Mouse (Mus musculus) urinary bladder, adult 2 months (tissue): ENCODE data around the gene Oat. TPM values are rescaled to one million over a fixed set of nuclear protein-coding genes. Genes with fewer than 3 reads are reported as not detected.

Experiments used
- DNase-seq: peaks from one replicate; pipeline ENCODE4 v3.0.0; 2022; ENCODE audit warnings: low spot score
- polyA plus RNA-seq: library from polyadenylated mRNA; depleted of rRNA; stranded (reverse); fragments of >200 nt; gene quantifications from 2 replicates; pipeline ENCODE4 v1.2.3, GENCODE M21; 2012

The Oat gene
- polyA plus RNA-seq, 1 experiment: 192 TPM

GRCm38 (mm10) chr7:132593762-132594161, 17.6 kb upstream of the Oat start:
- DNase-seq: no peak

- no peak for DNase-seq
These were observed 13.4 kb upstream of the Oat start for GRCm38 (mm10) chr7:132589610-132590009.

GRCm38 (mm10) chr7:132587167-132587566, 11.0 kb upstream of the Oat start:
- DNase-seq: no peak

- no peak for DNase-seq
These were observed 9.7 kb upstream of the Oat start for GRCm38 (mm10) chr7:132585695-132586491.

GRCm38 (mm10) chr7:132581441-132581840, 5.2 kb upstream of the Oat start:
- no peak for DNase-seq

GRCm38 (mm10) chr7:132580511-132580910, 4.3 kb upstream of the Oat start:
- no peak for DNase-seq

GRCm38 (mm10) chr7:132576891-132577290, 693 bp upstream of the Oat start:
- no peak for DNase-seq

GRCm38 (mm10) chr7:132575623-132576022, 575 bp downstream of the Oat start:
- no peak for DNase-seq

GRCm38 (mm10) chr7:132574646-132575045, 1.6 kb downstream of the Oat start:
- DNase-seq: no peak

- no peak for DNase-seq
These were observed 3.0 kb downstream of the Oat start for GRCm38 (mm10) chr7:132573205-132573604.

GRCm38 (mm10) chr7:132572738-132573137, 3.5 kb downstream of the Oat start:
- DNase-seq: no peak

GRCm38 (mm10) chr7:132571481-132571880, 4.7 kb downstream of the Oat start:
- DNase-seq: no peak

- DNase-seq: no peak
These were observed 6.1 kb downstream of the Oat start for GRCm38 (mm10) chr7:132570071-132570470.

GRCm38 (mm10) chr7:132568817-132569216, 7.4 kb downstream of the Oat start:
- DNase-seq: no peak

- DNase-seq: no peak
These were observed 10.4 kb downstream of the Oat start for GRCm38 (mm10) chr7:132565831-132566230.

GRCm38 (mm10) chr7:132559138-132559766, 16.9 kb downstream of the Oat start:
- DNase-seq: no peak

- no peak for DNase-seq
These were observed 18.0 kb downstream of the Oat start for GRCm38 (mm10) chr7:132558141-132558736.

- no peak for DNase-seq
These were observed 19.6 kb downstream of the Oat start for GRCm38 (mm10) chr7:132556575-132556974.

- DNase-seq: no peak
These were observed 20.3 kb downstream of the Oat start for GRCm38 (mm10) chr7:132555911-132556310.

GRCm38 (mm10) chr7:132554091-132554490, 22.1 kb downstream of the Oat start:
- DNase-seq: no peak

- DNase-seq: peak; percentile 89
These were observed 24.7 kb downstream of the Oat start for GRCm38 (mm10) chr7:132551351-132552126.

- no peak for DNase-seq
These were observed 29.1 kb downstream of the Oat start for GRCm38 (mm10) chr7:132547126-132547525.
